Mouse (Mus musculus) layer of hippocampus, adult 2 months (tissue): Measurements from ENCODE around the gene Lpgat1. TPM values are rescaled to one million over a fixed set of nuclear protein-coding genes. Genes with fewer than 3 reads are reported as not detected.

Experiments used
- DNase-seq, 2 experiments: peaks; one replicate each; pipeline ENCODE4 v3.0.0; 2022; ENCODE audit warnings: low spot score in 2 of 2
- H3K27ac ChIP-seq: fragments of 200-600 bp; 2 replicates; pipeline ENCODE4 v1.8.1; 2022
- H3K4me3 ChIP-seq: fragments of 200-600 bp; 2 replicates; pipeline ENCODE4 v1.8.1; 2022; ENCODE audit warnings: mild to moderate bottlenecking
- CTCF ChIP-seq: fragments of 200-600 bp; conservative IDR thresholded peaks from 2 replicates; pipeline ENCODE4 v1.8.1; 2022; ENCODE audit warnings: antibody characterized with exemption, mild to moderate bottlenecking, moderate library complexity
- total RNA-seq, 2 experiments: library from RNA; stranded (reverse); gene quantifications; 2 replicates each; pipeline ENCODE4 v1.2.3; 2021

The Lpgat1 gene
- total RNA-seq, 2 experiments from 2014 or later, result 128 to 129 TPM

- DNase-seq, result no peak
- Histone ChIP-seq H3K4me3 (no peak overlapping the region), H3K27ac (no peak overlapping the region)
- TF ChIP-seq CTCF, result no peak
Measured at GRCm38 (mm10) chr1:191741635-191742034, 24.0 kb downstream of the Lpgat1 start.

GRCm38 (mm10) chr1:191748431-191748830 is 30.8 kb downstream of the Lpgat1 start:
- DNase-seq, result no peak
- H3K27ac ChIP-seq, result no peak overlapping the region
- TF ChIP-seq CTCF, result no peak
- H3K4me3 ChIP-seq, result no peak overlapping the region

- Histone ChIP-seq H3K4me3 (no peak overlapping the region), H3K27ac (no peak overlapping the region)
- DNase-seq, result no peak
- no peak for TF ChIP-seq CTCF
Measured at GRCm38 (mm10) chr1:191756520-191757199, 39.0 kb downstream of the Lpgat1 start.

- Histone ChIP-seq H3K27ac (no peak overlapping the region; the same call in 1 of the 2 replicates), H3K4me3 (no peak overlapping the region)
- no peak for DNase-seq
- TF ChIP-seq CTCF, result no peak
Measured at GRCm38 (mm10) chr1:191774106-191774505, 56.5 kb downstream of the Lpgat1 start.

- H3K4me3 ChIP-seq, result no peak overlapping the region
- no peak overlapping the region for H3K27ac ChIP-seq
- TF ChIP-seq CTCF, result no peak
- no peak for DNase-seq
Measured at GRCm38 (mm10) chr1:191775116-191775515, 57.5 kb downstream of the Lpgat1 start.

GRCm38 (mm10) chr1:191777521-191777920 is 59.9 kb downstream of the Lpgat1 start:
- H3K27ac ChIP-seq, result no peak overlapping the region
- TF ChIP-seq CTCF, result no peak
- no peak for DNase-seq

GRCm38 (mm10) chr1:191780470-191780869 is 62.8 kb downstream of the Lpgat1 start:
- no peak overlapping the region for H3K4me3 ChIP-seq
- no peak for DNase-seq
- H3K27ac ChIP-seq, result no peak overlapping the region
- no peak for TF ChIP-seq CTCF

More at GRCm38 (mm10) chr1:191777521-191777920, 59.9 kb downstream of the Lpgat1 start:
- no peak overlapping the region for H3K4me3 ChIP-seq

- no peak for DNase-seq
- Histone ChIP-seq H3K4me3 (no peak overlapping the region), H3K27ac (peak overlapping the region; percentile 86)
- TF ChIP-seq CTCF, result no peak
Measured at GRCm38 (mm10) chr1:191785108-191785507, 67.5 kb downstream of the Lpgat1 start.

GRCm38 (mm10) chr1:191786255-191786654 is 68.6 kb downstream of the Lpgat1 start:
- TF ChIP-seq CTCF, result no peak
- peak overlapping the region; percentile 86 for H3K27ac ChIP-seq

GRCm38 (mm10) chr1:191787379-191787778 is 69.7 kb downstream of the Lpgat1 start:
- DNase-seq, result no peak
- no peak overlapping the region for H3K4me3 ChIP-seq
- H3K27ac ChIP-seq, result peak overlapping the region; percentile 86
- TF ChIP-seq CTCF, result no peak

More at GRCm38 (mm10) chr1:191786255-191786654, 68.6 kb downstream of the Lpgat1 start:
- H3K4me3 ChIP-seq, result no peak overlapping the region
- no peak for DNase-seq

- Histone ChIP-seq H3K4me3 (no peak overlapping the region), H3K27ac (no peak overlapping the region)
- TF ChIP-seq CTCF, result no peak
- DNase-seq, result no peak
Measured at GRCm38 (mm10) chr1:191792991-191793390, 75.4 kb downstream of the Lpgat1 start.

GRCm38 (mm10) chr1:191793888-191794532 is 76.4 kb downstream of the Lpgat1 start:
- no peak for TF ChIP-seq CTCF
- no peak overlapping the region for H3K4me3 ChIP-seq
- no peak for DNase-seq
- no peak overlapping the region for H3K27ac ChIP-seq

- no peak overlapping the region for H3K4me3 ChIP-seq
- peak overlapping the region; percentile 36; the same call in 1 of the 2 replicates for H3K27ac ChIP-seq
- TF ChIP-seq CTCF, result no peak
- no peak for DNase-seq
Measured at GRCm38 (mm10) chr1:191796238-191796896, 78.7 kb downstream of the Lpgat1 start.
